Mouse (Mus musculus) liver, adult 2 months (tissue): ENCODE measurements around the gene Prpf40a.

Experiments
- CTCF ChIP-seq: fragments of 200-500 bp; IDR thresholded peaks from 2 replicates; pipeline ENCODE4 v1.5.1; 2011; ENCODE audit warnings: low read depth, low read length, control low read depth
- POLR2A ChIP-seq: fragments of 200-500 bp; IDR thresholded peaks from 2 replicates; pipeline ENCODE4 v1.6.1; 2011; ENCODE audit warnings: low read length, control low read depth; ENCODE audit not compliant: insufficient read depth; ENCODE audit errors: extremely low read depth

DNA sequence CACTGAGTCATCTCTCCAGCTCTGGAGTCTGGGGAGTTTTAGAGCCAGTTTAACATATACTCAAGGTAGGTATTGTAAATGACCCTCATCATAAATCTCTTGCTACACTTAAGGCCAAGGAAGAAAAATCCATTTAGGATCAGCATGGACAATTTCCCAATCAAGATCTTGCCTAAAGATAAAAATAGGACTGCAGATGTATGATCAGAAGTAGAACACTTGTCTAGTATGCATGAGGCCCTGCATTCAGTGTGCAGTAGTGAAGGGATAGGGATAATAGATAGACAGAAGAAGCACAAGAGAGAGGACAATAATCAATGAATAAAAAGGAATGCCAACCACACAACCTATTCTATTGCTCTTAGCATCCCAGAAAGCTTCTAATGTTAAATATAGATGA is 11.2 kb downstream of the Prpf40a start:
- TF ChIP-seq CTCF, result no peak
- TF ChIP-seq POLR2A, result no peak
